Mouse (Mus musculus) CD4-positive helper T cell, adult 2 months (primary cell): Measurements from ENCODE around the gene Srsf6.
A peak's percentile ranks its signal among the peaks of the same experiment; 100 is the strongest.
"Not testable (repeated sequence)": the region's sequence is repeated elsewhere in the genome, so short reads cannot be mapped to it uniquely, and the experiment has no call there.

ENCODE experiments used
- DNase-seq: peaks from one replicate; pipeline ENCODE4 v3.0.0-alpha.2; 2012; ENCODE audit warnings: low read depth, missing footprints, low spot score

Gene Srsf6

DNA sequence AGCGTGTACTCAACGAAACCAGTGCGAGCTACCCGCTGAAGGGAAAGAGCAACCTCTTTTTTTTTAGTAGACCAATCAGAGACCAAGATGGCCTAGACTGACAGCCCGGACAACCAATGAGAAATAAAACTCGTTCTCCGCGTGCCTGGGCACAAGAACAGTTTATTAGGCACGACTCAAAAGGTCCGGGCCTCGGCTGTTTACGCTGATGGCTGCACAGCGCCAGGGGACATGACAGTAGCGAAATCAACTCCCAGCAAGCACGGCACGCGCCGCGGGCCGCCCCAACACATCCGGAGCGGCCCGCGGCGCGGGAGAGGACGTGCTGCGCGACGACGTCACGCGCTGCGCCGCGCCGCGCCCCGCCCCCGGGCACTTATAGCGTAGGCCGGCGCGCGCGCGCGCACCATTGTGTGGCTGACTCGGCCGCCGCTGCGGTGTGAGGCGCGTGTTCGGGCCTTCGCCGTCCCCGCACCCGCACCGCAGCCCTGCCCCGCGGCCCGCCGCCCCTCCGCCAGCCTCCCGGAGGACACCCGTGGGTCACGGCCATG lies at the start of gene Srsf6:
TSS of gene Srsf6 (plus strand) at position 406 of the 551 bp plus-strand sequence.
- DNase-seq: peak; percentile 97

DNA sequence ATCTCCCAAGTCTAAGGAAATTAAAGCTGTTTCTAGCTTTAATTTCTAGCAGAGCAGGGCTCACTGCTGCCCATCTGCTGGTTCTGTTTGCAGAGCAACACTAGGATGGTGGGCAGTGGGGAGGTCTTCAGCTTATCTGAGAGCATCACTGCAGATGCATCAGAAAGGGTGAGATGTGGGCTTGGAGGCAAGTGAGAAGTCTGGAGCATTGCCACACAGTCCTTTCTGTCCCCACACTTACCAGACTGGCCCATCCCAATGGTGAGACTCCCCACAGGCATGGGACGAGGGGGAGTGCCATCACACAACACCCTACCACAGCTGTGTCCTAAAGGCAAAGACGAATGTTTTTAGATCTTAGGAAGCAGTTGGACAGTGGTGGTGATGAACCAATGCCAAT lies 47.2 kb upstream of the Srsf6 start:
- no peak for DNase-seq

DNA sequence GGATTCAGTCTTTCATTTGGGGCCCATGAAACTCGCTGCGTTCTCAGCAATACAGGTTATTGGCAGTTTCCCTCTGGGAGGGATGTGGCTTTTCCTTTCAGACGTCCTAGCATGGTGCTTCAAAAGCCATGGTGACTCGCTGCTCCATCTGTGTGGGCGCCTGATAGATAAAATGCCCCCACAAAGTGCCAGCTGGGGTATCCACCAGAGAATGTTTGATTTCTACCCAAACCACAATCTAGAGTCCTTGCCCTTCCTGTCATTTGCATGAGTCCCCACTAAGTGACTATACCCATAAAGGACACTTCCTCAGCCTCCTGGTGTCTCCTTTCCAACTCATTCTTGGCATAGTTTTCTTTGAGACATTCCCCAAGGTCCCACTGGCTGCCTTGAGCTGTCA lies 44.2 kb upstream of the Srsf6 start:
- no peak for DNase-seq

GRCm38 (mm10) chr2:162888677-162889076 lies 42.7 kb upstream of the Srsf6 start:
- DNase-seq: no peak

- peak; percentile 4 for DNase-seq
Measured at GRCm38 (mm10) chr2:162889191-162889590, 42.1 kb upstream of the Srsf6 start.

DNA sequence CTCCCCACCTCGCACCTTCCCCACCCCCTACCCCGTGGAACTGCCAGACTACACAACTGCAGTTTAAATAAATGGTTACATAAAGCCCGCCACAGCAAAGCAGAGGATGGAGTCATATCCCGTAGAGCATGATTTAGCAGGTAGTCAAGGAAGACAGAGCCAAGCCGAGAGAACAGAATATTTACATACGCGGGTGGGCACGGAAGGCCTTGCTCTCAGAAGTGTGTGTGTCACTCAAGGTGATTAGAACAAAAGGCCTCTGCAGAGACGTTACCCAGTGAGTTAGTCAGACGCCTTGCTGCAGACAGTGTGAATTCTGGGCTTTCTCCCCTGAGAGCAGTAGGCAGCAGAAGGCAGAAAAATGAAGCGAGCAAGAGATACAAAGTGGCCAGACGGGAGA lies 41.6 kb upstream of the Srsf6 start:
- DNase-seq: no peak

- not testable (repeated sequence) for DNase-seq
Measured at GRCm38 (mm10) chr2:162892979-162893378, 38.3 kb upstream of the Srsf6 start.

- DNase-seq: not testable (repeated sequence)
Measured at GRCm38 (mm10) chr2:162899256-162899655, 32.1 kb upstream of the Srsf6 start.

DNA sequence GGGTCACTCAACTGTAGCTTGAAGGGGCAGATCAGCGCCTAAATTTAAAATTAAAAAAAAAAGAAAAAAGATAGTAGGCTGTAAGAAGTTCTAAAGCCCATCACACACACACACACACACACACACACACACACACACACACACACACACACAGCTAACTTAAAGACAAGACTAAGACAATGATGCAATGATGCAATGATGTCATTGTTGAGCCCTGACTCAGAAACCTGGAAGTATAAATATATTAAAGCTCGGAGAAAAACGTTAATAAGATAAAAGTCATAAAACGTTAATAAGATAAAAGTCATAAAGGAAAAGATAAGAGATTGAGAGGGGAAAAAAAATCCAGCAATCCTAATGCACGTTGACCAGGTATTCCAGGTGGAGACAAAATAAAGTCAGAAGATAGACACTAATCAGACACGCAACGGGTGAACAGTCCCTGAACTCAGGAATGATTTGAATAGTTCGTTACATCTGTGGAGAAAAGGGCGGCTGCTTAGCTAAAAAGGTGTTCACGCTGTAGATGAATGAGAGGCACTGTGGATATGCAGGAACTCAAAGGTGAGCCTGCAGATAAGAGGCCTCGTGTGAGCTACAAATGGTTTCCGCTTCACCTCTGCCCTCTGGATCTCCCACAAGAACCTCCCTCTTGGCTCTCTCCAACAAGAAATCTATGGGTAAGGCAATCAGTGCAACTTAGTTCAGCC lies 31.3 kb upstream of the Srsf6 start:
- DNase-seq: no peak

DNA sequence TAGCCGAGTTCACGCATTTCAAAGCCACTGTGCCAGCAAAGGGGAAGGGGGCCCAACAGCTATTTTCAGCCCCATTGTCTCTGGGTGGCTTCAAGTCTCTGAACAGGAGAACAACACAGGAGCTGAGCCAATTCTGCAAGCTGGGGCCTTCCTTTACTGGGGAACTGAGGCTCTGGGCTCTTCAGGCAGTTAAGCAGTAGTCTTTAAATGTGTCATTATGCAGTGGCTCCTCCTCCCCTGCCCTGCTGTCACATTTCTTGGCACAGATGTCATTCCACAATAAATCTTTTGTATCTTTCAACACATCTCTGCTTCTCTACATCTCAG lies 30.8 kb upstream of the Srsf6 start:
- no peak for DNase-seq

DNA sequence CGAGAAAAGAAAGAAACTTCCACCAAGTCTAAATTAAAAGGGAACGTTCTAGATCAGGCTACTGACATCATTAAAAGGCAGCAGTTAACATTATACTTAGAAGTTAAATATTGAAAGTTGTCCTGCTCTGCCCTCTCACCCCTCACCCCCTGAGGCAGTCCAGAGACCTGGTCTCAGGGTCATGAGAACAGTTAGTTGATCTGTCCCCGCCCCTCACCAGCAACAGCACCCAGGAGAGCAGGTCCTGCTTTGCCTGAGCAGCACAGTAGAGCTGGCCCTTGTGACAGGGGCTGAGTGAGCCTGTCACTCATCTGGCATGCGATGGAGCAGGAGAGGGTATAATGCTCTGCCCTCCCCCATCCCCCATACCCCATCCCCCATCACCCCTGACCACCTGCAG lies 25.4 kb upstream of the Srsf6 start:
- DNase-seq: no peak

- DNase-seq: no peak
Measured at GRCm38 (mm10) chr2:162908052-162908491, 23.3 kb upstream of the Srsf6 start.

DNA sequence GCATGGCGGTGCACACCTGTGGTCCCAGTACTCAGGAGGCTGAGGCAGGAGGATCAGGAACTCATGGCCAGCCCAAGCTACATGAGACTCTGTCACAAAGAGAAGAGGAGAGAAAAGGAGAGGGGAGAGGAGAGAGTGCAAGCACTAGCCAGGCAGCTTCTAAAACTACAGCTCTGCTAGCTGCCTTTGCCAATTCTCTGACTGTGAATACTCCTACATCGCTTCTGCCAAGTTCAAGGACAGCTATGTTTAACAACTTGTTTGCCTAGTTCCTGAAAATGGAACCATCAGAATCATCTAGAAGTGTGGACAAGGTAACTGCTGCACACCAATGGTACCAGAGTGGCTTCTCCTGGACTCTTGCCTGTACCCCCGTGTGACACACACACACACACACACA lies 17.3 kb upstream of the Srsf6 start:
- DNase-seq: no peak

GRCm38 (mm10) chr2:162914519-162914918 lies 16.8 kb upstream of the Srsf6 start:
- DNase-seq: no peak

DNA sequence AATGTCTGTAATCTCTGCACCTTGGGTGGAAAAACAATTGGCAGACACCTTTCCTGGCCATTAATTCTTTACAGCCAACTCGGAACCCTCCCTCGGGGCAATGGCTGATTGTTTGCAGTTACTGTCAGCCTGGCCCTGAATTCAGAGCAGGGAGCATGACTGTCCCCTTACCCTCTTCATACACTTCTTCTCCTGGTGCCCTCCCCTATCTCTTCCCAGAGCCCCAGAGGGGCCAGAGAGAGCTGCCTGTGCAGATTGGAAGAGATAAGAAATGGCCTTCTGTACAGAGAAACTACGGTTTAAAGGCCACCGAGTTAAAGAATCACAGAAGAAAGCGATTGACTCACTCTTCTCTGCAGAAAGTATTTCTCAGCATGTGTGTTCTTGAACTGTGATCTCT lies 11.4 kb upstream of the Srsf6 start:
- DNase-seq: no peak

DNA sequence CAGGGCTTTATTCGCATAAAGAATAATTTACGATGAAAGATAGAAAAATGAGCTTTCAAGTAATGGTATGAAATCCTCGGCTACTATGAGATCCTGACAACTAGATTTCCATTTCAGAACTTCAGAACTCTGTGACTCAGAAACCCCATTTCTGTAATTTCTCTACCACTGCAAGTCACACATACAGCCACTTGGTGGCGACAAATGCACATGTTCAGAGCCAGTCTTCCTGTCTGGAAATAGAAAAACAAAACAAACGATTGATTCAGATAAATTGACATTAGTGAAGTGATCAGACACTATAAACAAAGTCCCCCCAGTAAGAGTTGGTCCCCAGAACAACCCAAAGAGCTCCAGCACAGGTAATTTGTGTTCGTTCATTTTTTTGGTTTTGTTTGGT lies 9.1 kb upstream of the Srsf6 start:
- DNase-seq: peak; percentile 74

- peak; percentile 32 for DNase-seq
Measured at GRCm38 (mm10) chr2:162922834-162923233, 8.5 kb upstream of the Srsf6 start.

GRCm38 (mm10) chr2:162924126-162924525 lies 7.2 kb upstream of the Srsf6 start:
- no peak for DNase-seq

- DNase-seq: no peak
Measured at GRCm38 (mm10) chr2:162927918-162928585, 3.3 kb upstream of the Srsf6 start.

DNA sequence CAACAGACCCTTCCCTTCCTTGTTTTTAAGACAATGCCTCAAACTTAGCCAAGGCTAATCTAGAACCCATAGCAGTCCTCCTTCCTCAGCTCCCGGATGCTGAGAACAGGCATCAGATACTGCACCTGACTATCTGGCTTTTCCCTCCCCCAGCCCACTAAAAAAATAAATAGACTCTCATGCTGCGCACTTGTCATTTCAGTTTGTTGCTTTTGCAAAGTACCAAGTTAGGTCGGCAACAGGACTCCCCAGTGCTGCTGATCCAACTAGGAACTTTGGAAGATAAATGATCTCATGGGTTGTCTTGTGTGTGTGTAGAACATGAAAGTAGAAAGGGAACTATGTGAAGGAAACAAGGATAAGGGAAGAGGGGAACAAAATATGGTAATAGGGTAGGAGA lies 1.6 kb upstream of the Srsf6 start:
- DNase-seq: no peak

- peak; percentile 66 for DNase-seq
Measured at GRCm38 (mm10) chr2:162930516-162931122, 709 bp upstream of the Srsf6 start.
